Mouse (Mus musculus) spleen, postnatal 4 days (tissue): Measurements from ENCODE around the gene Anapc11.
"Not testable (repeated sequence)": the region's sequence is repeated elsewhere in the genome, so short reads cannot be mapped to it uniquely, and the experiment has no call there.

Experiments used
- DNase-seq, 2 experiments: peaks; one replicate each; pipeline ENCODE4 v3.0.0; 2022; ENCODE audit warnings: low spot score in 2 of 2

Anapc11 gene

DNA sequence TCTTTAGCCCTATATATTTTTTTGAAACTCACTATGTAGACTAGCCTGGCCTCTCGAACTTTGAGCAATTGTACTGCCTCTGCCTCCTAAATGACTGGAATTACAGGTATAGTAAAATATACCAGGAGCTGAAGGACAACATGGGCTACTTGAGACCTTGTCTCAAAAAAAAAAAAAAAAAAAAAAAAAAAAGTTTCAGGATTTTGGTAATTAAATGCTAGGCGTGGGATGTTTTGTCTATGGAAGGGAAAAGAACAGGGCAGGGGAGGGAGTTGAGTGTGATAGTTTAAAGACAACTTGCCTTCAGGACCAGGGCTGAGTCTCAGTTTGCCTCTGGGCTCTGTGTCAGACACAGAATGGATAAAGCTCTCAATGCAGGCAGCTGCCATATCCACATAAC, 23.2 kb upstream of the Anapc11 start:
- DNase-seq, result no peak

- no peak for DNase-seq
Measured at GRCm38 (mm10) chr11:120575940-120576339, 22.3 kb upstream of the Anapc11 start.

DNA sequence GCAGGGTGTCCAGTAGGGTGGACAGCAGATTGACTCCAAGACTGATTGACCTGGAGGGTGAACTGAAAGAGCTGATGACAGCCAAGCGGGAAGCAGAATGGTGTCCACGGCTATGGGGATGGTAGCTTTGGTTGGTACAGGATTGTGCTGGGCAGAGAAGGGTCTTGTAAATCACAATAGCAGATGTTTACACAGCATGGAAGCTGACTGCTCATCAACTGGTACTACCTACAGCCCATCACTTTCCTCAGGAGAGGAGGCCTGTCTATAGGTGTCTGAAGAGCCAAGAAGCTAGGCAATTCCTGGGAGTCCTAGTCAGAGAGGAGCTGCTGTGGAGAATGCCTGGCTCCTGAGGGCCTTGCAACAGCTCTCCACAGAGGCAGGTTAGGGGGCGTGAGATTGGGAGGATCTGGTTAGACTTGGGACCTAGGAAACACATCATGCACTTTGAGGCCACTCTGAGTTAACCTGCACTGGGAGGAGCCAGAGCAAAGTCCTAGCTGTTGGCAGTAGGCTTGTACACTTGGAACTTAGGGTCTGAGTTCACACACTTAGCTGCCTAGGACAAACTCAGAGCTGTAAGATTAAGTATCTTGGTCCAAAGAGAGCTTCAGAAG, 21.7 kb upstream of the Anapc11 start:
- DNase-seq, result no peak

- no peak for DNase-seq
Measured at GRCm38 (mm10) chr11:120577211-120578023, 20.8 kb upstream of the Anapc11 start.

GRCm38 (mm10) chr11:120578024-120578693, 20.1 kb upstream of the Anapc11 start:
- DNase-seq, result no peak

GRCm38 (mm10) chr11:120578694-120579243, 19.5 kb upstream of the Anapc11 start:
- peak in 1 of 2 experiments; percentile 67 for DNase-seq

- DNase-seq, result peak; percentile 82 to 94
Measured at GRCm38 (mm10) chr11:120579316-120580107, 18.7 kb upstream of the Anapc11 start.

GRCm38 (mm10) chr11:120580190-120580589, 18.0 kb upstream of the Anapc11 start:
- DNase-seq, result peak; percentile 50 to 78

- peak; percentile 52 to 81 for DNase-seq
Measured at GRCm38 (mm10) chr11:120580871-120581331, 17.3 kb upstream of the Anapc11 start.

- peak; percentile 87 to 94 for DNase-seq
Measured at GRCm38 (mm10) chr11:120581490-120582267, 16.5 kb upstream of the Anapc11 start, which contains the start of gene Arhgdia. Gene Arhgdia, minus strand, starts transcription at chr11:120581624.

GRCm38 (mm10) chr11:120582268-120582981, 15.8 kb upstream of the Anapc11 start:
- peak; percentile 65 to 75 for DNase-seq

GRCm38 (mm10) chr11:120582982-120583293, 15.3 kb upstream of the Anapc11 start:
- not testable (repeated sequence) for DNase-seq

DNA sequence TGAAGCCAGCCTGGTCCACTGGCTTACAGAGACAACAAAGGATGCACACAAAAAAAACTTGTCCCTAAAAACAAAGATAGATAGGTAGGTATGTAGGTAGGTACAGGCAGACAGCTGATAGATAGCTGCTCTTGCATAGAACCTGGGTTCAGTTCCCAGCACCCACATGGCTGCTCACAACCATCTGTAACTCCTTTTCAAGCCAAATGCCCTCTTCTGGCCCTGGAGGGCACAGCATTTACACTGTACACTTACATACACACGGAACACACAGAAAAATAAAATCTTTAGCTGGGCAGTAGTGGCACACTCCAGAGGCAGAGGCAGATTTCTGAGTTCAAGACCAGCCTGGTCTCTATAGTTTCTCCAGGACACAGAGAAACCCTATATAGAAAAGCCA, 14.3 kb upstream of the Anapc11 start:
- no peak for DNase-seq

DNA sequence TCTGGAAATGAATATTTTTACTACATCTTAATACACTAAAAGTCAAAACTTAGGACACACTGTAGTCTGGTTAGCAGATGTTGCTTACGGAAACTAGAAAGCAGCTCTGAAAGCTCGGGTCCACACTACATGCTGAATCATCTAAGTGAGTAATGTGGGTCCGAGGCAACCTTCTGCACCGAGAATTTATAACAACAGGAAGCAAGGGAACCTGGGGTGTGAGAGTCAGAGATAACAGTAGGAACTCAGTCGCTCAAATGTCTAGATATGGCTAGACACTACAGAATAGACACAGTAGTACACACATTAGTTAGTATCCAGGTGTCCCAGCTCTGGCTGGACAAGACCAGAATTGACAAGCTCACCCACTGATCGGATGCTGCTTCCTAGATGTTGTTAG, 9.7 kb upstream of the Anapc11 start:
- no peak for DNase-seq

DNA sequence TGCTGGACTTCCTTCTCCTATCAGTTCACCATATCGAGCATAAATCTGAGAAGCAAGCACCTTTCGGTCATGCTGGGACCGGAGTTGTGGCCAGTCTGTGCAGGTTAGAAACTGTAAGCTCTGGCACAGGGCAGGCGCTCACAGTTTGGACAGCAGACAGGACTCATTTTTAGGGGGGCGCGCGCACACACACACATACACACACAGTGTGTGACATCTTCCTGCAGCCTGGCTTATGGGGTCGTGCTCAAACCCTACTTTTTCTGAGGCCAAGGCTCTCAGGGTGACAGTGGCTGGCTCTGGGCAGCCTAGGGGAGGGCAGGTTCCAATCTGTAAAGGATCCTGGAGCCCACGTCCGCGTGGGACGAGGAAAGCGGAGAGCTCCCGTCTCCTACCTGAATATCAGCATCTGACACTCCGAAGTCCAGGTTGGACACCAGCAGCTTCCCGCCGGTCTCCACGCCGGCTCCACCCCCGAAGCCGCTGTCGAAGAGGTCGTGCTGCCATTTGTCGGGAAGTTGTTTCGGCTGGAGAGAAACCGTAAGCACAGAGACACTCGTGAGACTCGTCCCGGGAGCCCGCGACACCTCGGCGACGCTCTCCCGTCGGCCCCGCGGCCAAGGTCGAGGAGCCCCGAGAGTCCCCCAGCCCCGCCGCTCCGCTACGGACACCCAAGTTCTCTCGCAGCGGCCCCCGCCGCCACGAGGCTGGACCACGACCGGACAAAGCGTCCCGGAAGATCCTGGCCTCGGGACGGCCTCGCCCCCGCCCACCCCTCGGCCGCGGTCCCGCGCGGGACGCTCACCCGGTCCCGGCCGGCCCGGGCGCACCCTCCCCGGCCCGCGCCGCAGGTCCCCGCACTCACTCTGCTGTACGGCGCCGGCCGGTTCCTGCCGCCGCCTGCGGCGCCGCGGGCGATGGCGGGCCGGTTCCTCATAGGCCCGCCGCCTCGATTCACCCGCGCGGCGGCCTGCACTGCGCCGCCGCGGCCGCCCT, 683 bp upstream of the Anapc11 start:
- peak; percentile 43 to 80 for DNase-seq

- DNase-seq, result no peak
Measured at GRCm38 (mm10) chr11:120598990-120599549, 849 bp downstream of the Anapc11 start.

- DNase-seq, result no peak
Measured at GRCm38 (mm10) chr11:120600716-120601115, 2.5 kb downstream of the Anapc11 start.

- DNase-seq, result no peak
Measured at GRCm38 (mm10) chr11:120603545-120603944, 5.3 kb downstream of the Anapc11 start.
